Mouse (Mus musculus): ENCODE measurements around the gene Rpusd2.

DNA sequence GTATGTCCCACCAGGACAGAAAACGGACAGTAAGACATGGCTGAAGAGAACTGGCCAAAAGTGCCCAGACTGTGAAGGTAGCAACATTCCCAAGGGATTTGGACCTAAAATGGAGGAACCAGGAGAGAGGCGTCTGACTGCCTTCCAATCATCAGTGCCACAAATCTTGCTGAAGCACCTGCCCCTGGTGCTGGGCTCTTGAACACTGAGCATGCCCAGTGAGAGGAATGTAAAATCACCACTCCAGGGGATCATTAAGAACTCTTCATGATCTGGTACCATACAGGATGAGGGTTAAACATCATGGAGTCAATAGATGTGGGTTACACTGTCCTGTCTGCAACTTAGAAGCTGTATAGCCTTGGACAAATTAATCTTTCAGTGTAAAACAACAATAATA is 10.6 kb downstream of the Rpusd2 start:
- TF ChIP-seq BHLHE40 (IDR thresholded peaks at IDR 0.05; ENCODE audit: borderline replicate concordance, low read depth, low read length) = no peak
- TF ChIP-seq CTCF (IDR thresholded peaks at IDR 0.05 in 2 of 3, conservative IDR thresholded peaks at IDR 0.05 in 1 of 3; ENCODE audit: control insufficient read depth in 1 of 3, insufficient read depth in 1 of 3, low read depth in 2 of 3, low read length in 3 of 3, poor library complexity in 1 of 3, severe bottlenecking in 1 of 3) = no peak
- TF ChIP-seq POLR2A (IDR thresholded peaks at IDR 0.05; ENCODE audit: control insufficient read depth in 1 of 2, insufficient read depth in 1 of 2, low read depth in 1 of 2, low read length in 2 of 2, poor library complexity in 1 of 2) = no peak
- no peak for TF ChIP-seq NELFE (IDR thresholded peaks at IDR 0.05; ENCODE audit: low read depth, low read length)
- no peak for TF ChIP-seq CHD1 (IDR thresholded peaks at IDR 0.05; ENCODE audit: low read depth, low read length)
- TF ChIP-seq MYC (IDR thresholded peaks at IDR 0.05; ENCODE audit: low read depth, low read length) = no peak
- TF ChIP-seq SMC3 (IDR thresholded peaks at IDR 0.05; ENCODE audit: low read depth, low read length) = no peak
- no peak for TF ChIP-seq TCF12 (IDR thresholded peaks at IDR 0.05; ENCODE audit: low read depth, low read length)
- TF ChIP-seq UBTF (IDR thresholded peaks at IDR 0.05; ENCODE audit: borderline replicate concordance, insufficient read depth, low read depth, low read length) = no peak
- no peak for TF ChIP-seq ETS1 (IDR thresholded peaks at IDR 0.05; ENCODE audit: low read depth, low read length)
- TF ChIP-seq MXI1 (IDR thresholded peaks at IDR 0.05; ENCODE audit: low read depth, low read length) = no peak

Measured in MEL (cell line).